Mouse (Mus musculus) myocyte (in vitro differentiated cells): ENCODE measurements around the gene Dgke.

Source experiments
- CEBPB ChIP-seq: IDR thresholded peaks from 2 replicates; pipeline ENCODE4 v1.6.1; 2011; ENCODE audit warnings: mild to moderate bottlenecking, moderate library complexity; ENCODE audit not compliant: poor library complexity, insufficient read depth, severe bottlenecking
- E2F4 ChIP-seq: IDR thresholded peaks from one replicate; pipeline ENCODE4 v1.6.1; 2011; ENCODE audit warnings: mild to moderate bottlenecking, control low read depth, moderate library complexity; ENCODE audit not compliant: insufficient read depth
- MAX ChIP-seq: IDR thresholded peaks from one replicate; pipeline ENCODE4 v1.6.1; 2011; ENCODE audit warnings: low read depth, mild to moderate bottlenecking, control low read depth
- MYOD1 ChIP-seq, 3 experiments: IDR thresholded peaks; one replicate each; pipeline ENCODE4 v1.6.1; 2011; ENCODE audit warnings: control low read depth in 2 of 3, low read depth in 2 of 3, mild to moderate bottlenecking in 2 of 3, moderate library complexity in 1 of 3; ENCODE audit not compliant: insufficient read length in 2 of 3, control insufficient read depth in 1 of 3
- MYOG ChIP-seq, 3 experiments: IDR thresholded peaks; one replicate each; pipeline ENCODE4 v1.6.1; 2011; ENCODE audit warnings: control low read depth in 2 of 3, low read depth in 2 of 3, mild to moderate bottlenecking in 2 of 3; ENCODE audit not compliant: insufficient read length in 2 of 3, control insufficient read depth in 1 of 3, insufficient read depth in 1 of 3
- POLR2A ChIP-seq: IDR thresholded peaks from one replicate; pipeline ENCODE4 v1.6.1; 2011; ENCODE audit warnings: low read depth, mild to moderate bottlenecking, control low read depth, moderate library complexity; ENCODE audit not compliant: insufficient read length
- POLR2AphosphoS2 ChIP-seq: IDR thresholded peaks from one replicate; pipeline ENCODE4 v1.6.1; 2011; ENCODE audit warnings: low read depth, control low read depth; ENCODE audit not compliant: insufficient read length
- REST ChIP-seq: IDR thresholded peaks from one replicate; pipeline ENCODE4 v1.6.1; 2011; ENCODE audit warnings: mild to moderate bottlenecking, control low read depth, moderate library complexity; ENCODE audit not compliant: insufficient read depth, insufficient read length
- SRF ChIP-seq: IDR thresholded peaks from one replicate; pipeline ENCODE4 v1.6.1; 2011; ENCODE audit warnings: low read depth; ENCODE audit not compliant: control insufficient read depth, insufficient read length
- TCF12 ChIP-seq: IDR thresholded peaks from one replicate; pipeline ENCODE4 v1.6.1; 2011; ENCODE audit warnings: mild to moderate bottlenecking, control low read depth; ENCODE audit not compliant: poor library complexity, insufficient read depth, severe bottlenecking
- TCF3 ChIP-seq: IDR thresholded peaks from one replicate; pipeline ENCODE4 v1.6.1; 2011; ENCODE audit warnings: low read depth, control low read depth; ENCODE audit not compliant: insufficient read length
- USF1 ChIP-seq: IDR thresholded peaks from one replicate; pipeline ENCODE4 v1.6.1; 2011; ENCODE audit warnings: low read depth, mild to moderate bottlenecking, control low read depth, moderate library complexity

- no peak for TF ChIP-seq SRF
- TF ChIP-seq POLR2A = no peak
- no peak for TF ChIP-seq MAX
- TF ChIP-seq MYOD1 (IDR thresholded peaks at IDR 0.05; ENCODE audit: control insufficient read depth in 1 of 3, insufficient read length in 2 of 3, low read depth in 2 of 3) = no peak
- no peak for TF ChIP-seq CEBPB
- TF ChIP-seq REST = no peak
- no peak for TF ChIP-seq USF1
- no peak for TF ChIP-seq TCF12
- no peak for TF ChIP-seq MYOG (IDR thresholded peaks at IDR 0.05; ENCODE audit: control insufficient read depth in 1 of 3, insufficient read depth in 1 of 3, insufficient read length in 2 of 3, low read depth in 2 of 3)
- TF ChIP-seq TCF3 = no peak
- TF ChIP-seq POLR2AphosphoS2 = no peak
- no peak for TF ChIP-seq E2F4
Measured at GRCm38 (mm10) chr11:89071522-89071921, 4.9 kb upstream of the Dgke start.
